Mouse (Mus musculus) midbrain, embryonic 11.5 days (tissue): ENCODE measurements at regions not wholly inside any gene's neighbourhood (a gene's known extent, or its start where the extent isn't known, plus 50 kb on each side); places are given as distances from the start of the nearest gene placed in this dataset.

Source experiments
- ATAC-seq: fragments of 200-750 bp; cut with Nextera tagmentation; 2 replicates; pipeline ENCODE4 v1.8.0; 2017; ENCODE audit warnings: moderate TSS enrichment, moderate library complexity; ENCODE audit not compliant: low FRiP score
- DNase-seq: peaks from one replicate; pipeline ENCODE4 v3.0.0; 2015; ENCODE audit warnings: low spot score; ENCODE audit errors: missing footprints
- H3K27ac ChIP-seq: fragments of 300-500 bp; sonication (generic); 2 replicates; pipeline ENCODE4 v1.5.1; 2014; ENCODE audit warnings: low read depth, low read length
- H3K27me3 ChIP-seq: fragments of 300-500 bp; sonication (generic); 2 replicates; pipeline ENCODE4 v1.6.1; 2014; ENCODE audit warnings: mild to moderate bottlenecking, low read length, moderate library complexity, mixed read lengths; ENCODE audit not compliant: control insufficient read depth, insufficient read depth
- H3K36me3 ChIP-seq: fragments of 300-500 bp; sonication (generic); 2 replicates; pipeline ENCODE4 v1.6.1; 2014; ENCODE audit warnings: mild to moderate bottlenecking, low read length, moderate library complexity, mixed read lengths; ENCODE audit not compliant: control insufficient read depth, insufficient read depth
- H3K4me1 ChIP-seq: fragments of 300-500 bp; sonication (generic); 2 replicates; pipeline ENCODE4 v1.6.1; 2014; ENCODE audit warnings: low read length; ENCODE audit not compliant: control insufficient read depth, insufficient read depth
- H3K4me2 ChIP-seq: fragments of 300-500 bp; sonication (generic); 2 replicates; pipeline ENCODE4 v1.6.1; 2014; ENCODE audit warnings: mild to moderate bottlenecking, moderate library complexity
- H3K4me3 ChIP-seq: fragments of 300-500 bp; sonication (generic); 2 replicates; pipeline ENCODE4 v1.5.1; 2014; ENCODE audit warnings: low read depth, low read length
- H3K9ac ChIP-seq: fragments of 300-500 bp; sonication (generic); 2 replicates; pipeline ENCODE4 v1.6.1; 2014; ENCODE audit warnings: low read length
- H3K9me3 ChIP-seq: fragments of 300-500 bp; sonication (generic); 2 replicates; pipeline ENCODE4 v1.6.1; 2016; ENCODE audit warnings: low read length; ENCODE audit not compliant: control insufficient read depth
- WGBS: fragments of 180-500 bp; shearing (Covaris S2); extraction: QIAGEN DNeasy Blood & Tissue Kit; methylation state at CpG from one replicate; pipeline ENCODE4 v1.1.7; 2014; 5-methylcytosine and 5-hydroxymethylcytosine counted together

DNA sequence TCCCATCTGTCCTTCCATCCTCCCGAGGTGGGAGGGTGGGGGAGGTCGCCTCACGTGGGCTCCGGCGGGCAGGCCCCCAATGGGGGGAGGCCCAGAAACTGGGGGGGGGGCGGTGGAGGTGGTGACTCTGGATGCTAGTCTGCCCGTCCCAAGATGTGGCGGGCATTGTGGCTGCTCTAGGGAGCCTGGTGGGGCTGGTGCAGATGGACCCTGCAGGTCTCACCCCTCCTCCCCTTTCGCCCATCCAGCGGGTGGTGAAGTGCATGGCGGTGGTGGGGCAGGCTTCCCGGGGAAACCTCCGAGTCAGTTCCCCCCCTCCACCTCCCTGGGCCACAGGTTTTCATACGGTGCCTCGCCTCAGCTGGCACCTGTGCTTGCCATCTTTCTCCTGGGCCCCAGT, 88.6 kb downstream of the Inhba start:
- 84% methylated on average over 13 of the region's 15 CpGs for WGBS
- no peak overlapping the region for H3K9ac ChIP-seq
- DNase-seq: no peak
- no peaks in the 10 kb centered on the region for H3K36me3 ChIP-seq
- H3K4me1 ChIP-seq: no peaks in the 10 kb centered on the region
- no peak overlapping the region for H3K4me2 ChIP-seq
- H3K4me3 ChIP-seq: no peak overlapping the region
- peak; percentile 44; the same call in 1 of the 2 replicates for ATAC-seq
- H3K9me3 ChIP-seq: peaks cover 8% of the 10 kb centered on the region; the same call in 1 of the 2 replicates
- H3K27ac ChIP-seq: no peak overlapping the region
- H3K27me3 ChIP-seq: no peaks in the 10 kb centered on the region

- no peaks in the 10 kb centered on the region for H3K27me3 ChIP-seq
- ATAC-seq (no peak), DNase-seq (no peak)
- no peaks in the 10 kb centered on the region for H3K9me3 ChIP-seq
- 77% methylated on average over 2 of the region's 2 CpGs for WGBS
- H3K4me3 ChIP-seq: no peak overlapping the region
- H3K4me2 ChIP-seq: no peak overlapping the region
- no peak overlapping the region for H3K27ac ChIP-seq
- H3K4me1 ChIP-seq: no peaks in the 10 kb centered on the region
- no peaks in the 10 kb centered on the region for H3K36me3 ChIP-seq
- no peak overlapping the region for H3K9ac ChIP-seq
These were observed 103.2 kb downstream of the Inhba start for GRCm38 (mm10) chr13:16114837-16115236.

DNA sequence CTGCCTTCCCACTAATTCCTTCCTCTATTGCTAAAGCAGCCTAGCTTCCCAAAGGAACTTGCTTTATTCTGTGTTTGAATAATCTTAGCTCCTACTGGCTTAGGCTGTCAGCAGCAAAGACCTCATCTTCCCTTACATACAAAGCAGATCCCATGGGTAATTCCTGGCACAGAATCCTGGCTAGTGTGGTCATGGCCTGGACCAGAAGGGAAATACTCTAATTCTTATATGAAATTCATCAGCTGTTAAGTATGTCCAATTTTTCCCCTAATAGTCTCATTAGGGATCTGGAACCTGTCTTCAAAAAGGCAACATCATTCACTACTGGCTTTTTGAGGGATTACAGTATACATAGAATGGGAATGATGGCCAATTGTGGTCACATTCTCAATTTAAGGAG, 135.0 kb downstream of the Inhba start:
- no peak overlapping the region for H3K9ac ChIP-seq
- H3K27me3 ChIP-seq: no peaks in the 10 kb centered on the region
- no peaks in the 10 kb centered on the region for H3K4me1 ChIP-seq
- ATAC-seq: no peak
- no peak overlapping the region for H3K4me3 ChIP-seq
- DNase-seq: no peak
- no peaks in the 10 kb centered on the region for H3K9me3 ChIP-seq
- no peaks in the 10 kb centered on the region for H3K36me3 ChIP-seq
- H3K27ac ChIP-seq: no peak overlapping the region
- no peak overlapping the region for H3K4me2 ChIP-seq

- Histone ChIP-seq H3K4me2 (no peak overlapping the region), H3K4me3 (no peak overlapping the region), H3K4me1 (no peaks in the 10 kb centered on the region), H3K27ac (no peak overlapping the region), H3K9ac (no peak overlapping the region), H3K27me3 (no peaks in the 10 kb centered on the region), H3K9me3 (no peaks in the 10 kb centered on the region), H3K36me3 (no peaks in the 10 kb centered on the region)
- WGBS: 81% methylated on average over 1 of the region's 1 CpGs
- ATAC-seq: no peak
- no peak for DNase-seq
These were observed 143.3 kb downstream of the Inhba start for GRCm38 (mm10) chr13:16154926-16155325.

DNA sequence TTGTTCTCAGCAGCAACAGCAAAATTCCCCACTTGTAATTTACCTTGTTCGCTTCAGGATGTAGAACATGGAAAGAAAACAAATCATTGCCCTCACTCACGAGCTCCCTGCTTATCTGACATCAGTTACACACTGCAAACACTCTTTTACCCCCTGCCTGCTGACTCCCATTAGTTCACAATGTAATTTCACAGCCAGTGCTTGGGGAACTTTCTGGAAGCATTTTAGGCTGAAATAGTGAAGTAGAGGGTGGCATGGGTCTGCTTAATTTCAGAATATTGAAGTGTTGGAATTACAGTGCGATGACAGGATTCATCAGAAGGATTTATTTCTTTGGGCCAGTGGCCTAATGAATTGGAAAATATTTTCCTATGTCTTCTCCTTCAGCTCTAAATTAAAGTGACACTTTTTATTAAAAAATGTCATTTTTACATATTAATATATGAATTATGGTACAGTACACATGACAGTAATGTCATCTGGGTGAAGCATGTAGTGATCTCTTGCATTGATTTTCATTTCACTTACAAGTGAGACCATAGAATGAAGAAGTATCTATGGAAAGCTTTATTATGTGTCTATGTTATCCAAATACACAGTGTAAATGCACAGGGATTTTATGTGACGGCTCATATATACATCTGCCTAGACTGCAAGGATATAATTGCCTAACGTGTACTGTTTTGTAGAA, 153.7 kb downstream of the Inhba start:
- no peak overlapping the region for H3K9ac ChIP-seq
- H3K27me3 ChIP-seq: no peaks in the 10 kb centered on the region
- H3K4me3 ChIP-seq: no peak overlapping the region
- H3K27ac ChIP-seq: no peak overlapping the region
- H3K9me3 ChIP-seq: no peaks in the 10 kb centered on the region
- ATAC-seq: no peak
- peak; percentile 26 for DNase-seq
- H3K4me1 ChIP-seq: no peaks in the 10 kb centered on the region
- 78% methylated on average over 5 of the region's 5 CpGs for WGBS
- no peaks in the 10 kb centered on the region for H3K36me3 ChIP-seq
- H3K4me2 ChIP-seq: no peak overlapping the region

DNA sequence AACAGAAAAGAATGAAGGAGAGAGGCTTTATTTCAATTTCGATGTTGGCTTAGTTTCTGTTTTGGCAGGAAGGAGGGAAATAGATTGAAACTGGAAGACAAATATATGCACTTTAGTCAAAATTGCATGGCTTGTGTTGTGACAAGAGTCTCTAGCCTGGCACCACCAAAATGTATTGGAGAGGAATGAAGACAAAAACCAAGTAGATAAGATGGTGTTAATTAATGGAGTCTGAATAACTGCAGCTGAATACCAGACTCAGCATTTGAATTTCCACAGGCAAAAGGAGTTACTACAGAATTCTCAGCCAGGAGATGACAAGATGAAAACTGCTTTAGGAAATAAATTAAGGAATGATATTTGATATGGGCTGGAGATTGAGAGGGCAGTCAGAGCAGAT, 185.0 kb downstream of the Inhba start:
- Histone ChIP-seq H3K27ac (no peak overlapping the region), H3K9me3 (no peaks in the 10 kb centered on the region), H3K27me3 (no peaks in the 10 kb centered on the region), H3K9ac (no peak overlapping the region), H3K4me2 (no peak overlapping the region), H3K4me1 (no peaks in the 10 kb centered on the region), H3K4me3 (no peak overlapping the region), H3K36me3 (no peaks in the 10 kb centered on the region)
- ATAC-seq: no peak
- no peak for DNase-seq
- WGBS: 93% methylated on average over 1 of the region's 1 CpGs

DNA sequence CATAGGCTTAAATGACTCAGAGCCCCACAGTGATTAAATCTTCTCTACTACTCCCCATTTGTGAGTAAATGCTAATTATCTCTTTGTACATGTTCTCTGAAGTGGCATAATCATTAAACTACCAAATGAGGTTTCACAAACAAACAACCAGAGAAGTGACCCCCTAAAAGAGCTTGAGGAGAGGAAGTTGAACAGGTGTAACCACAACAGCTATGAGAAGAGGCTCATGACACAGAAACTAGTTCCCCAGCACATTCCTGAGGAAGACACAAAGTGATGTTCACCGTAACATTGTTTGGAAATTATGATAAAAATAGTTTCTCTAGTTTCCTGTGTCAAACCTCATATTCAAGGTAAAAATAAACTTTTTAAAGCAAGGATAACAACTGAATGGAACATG, 188.4 kb downstream of the Inhba start:
- no peak overlapping the region for H3K4me3 ChIP-seq
- 97% methylated on average over 1 of the region's 1 CpGs for WGBS
- H3K27me3 ChIP-seq: no peaks in the 10 kb centered on the region
- H3K27ac ChIP-seq: no peak overlapping the region
- H3K9ac ChIP-seq: no peak overlapping the region
- H3K4me1 ChIP-seq: no peaks in the 10 kb centered on the region
- DNase-seq: no peak
- no peak for ATAC-seq
- no peaks in the 10 kb centered on the region for H3K36me3 ChIP-seq
- no peak overlapping the region for H3K4me2 ChIP-seq
- no peaks in the 10 kb centered on the region for H3K9me3 ChIP-seq

GRCm38 (mm10) chr13:16203147-16203546, 191.5 kb downstream of the Inhba start:
- H3K9me3 ChIP-seq: no peaks in the 10 kb centered on the region
- no peak for ATAC-seq
- no peaks in the 10 kb centered on the region for H3K27me3 ChIP-seq
- H3K4me2 ChIP-seq: no peak overlapping the region
- WGBS: 87% methylated on average over 3 of the region's 3 CpGs
- H3K36me3 ChIP-seq: no peaks in the 10 kb centered on the region
- no peaks in the 10 kb centered on the region for H3K4me1 ChIP-seq
- no peak overlapping the region for H3K27ac ChIP-seq
- DNase-seq: no peak
- no peak overlapping the region for H3K4me3 ChIP-seq
- no peak overlapping the region for H3K9ac ChIP-seq

DNA sequence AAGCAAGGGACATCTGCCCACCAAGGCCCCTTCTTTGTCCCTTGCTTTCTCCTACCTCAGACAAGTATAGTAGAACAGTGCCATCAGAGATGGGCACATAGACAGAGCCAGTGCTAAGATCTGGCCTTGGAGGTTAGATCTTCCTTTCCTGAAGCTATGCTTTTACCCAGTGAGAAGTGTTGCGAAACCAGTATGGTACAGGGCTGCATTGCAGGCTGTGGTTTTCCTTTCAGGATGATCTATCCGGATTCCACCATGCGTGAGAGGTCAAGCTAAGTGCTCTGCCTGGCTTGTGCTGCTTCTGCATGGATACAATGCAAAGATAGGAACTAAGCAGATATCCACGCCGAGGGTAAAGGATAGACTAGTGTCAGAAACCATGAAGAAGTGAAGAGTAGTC, 192.4 kb downstream of the Inhba start:
- Histone ChIP-seq H3K4me1 (no peaks in the 10 kb centered on the region), H3K9ac (no peak overlapping the region), H3K9me3 (no peaks in the 10 kb centered on the region), H3K36me3 (no peaks in the 10 kb centered on the region), H3K27ac (no peak overlapping the region), H3K27me3 (no peaks in the 10 kb centered on the region), H3K4me3 (no peak overlapping the region), H3K4me2 (no peak overlapping the region)
- 93% methylated on average over 5 of the region's 5 CpGs for WGBS
- ATAC-seq: no peak
- DNase-seq: no peak
